Mouse (Mus musculus) cerebellum, postnatal 36 days (tissue): ENCODE measurements around the gene Rhd.
"Not testable (repeated sequence)": the region's sequence is repeated elsewhere in the genome, so short reads cannot be mapped to it uniquely, and the experiment has no call there.

Source experiments
- DNase-seq, 2 experiments: peaks; one replicate each; pipeline ENCODE4 v3.0.0; 2021 to 2022; ENCODE audit warnings: mixed read lengths in 2 of 2

The Rhd gene

GRCm38 (mm10) chr4:134863937-134864729 lies at the start of gene Rhd:
Gene Rhd, plus strand, starts transcription at chr4:134864536.
- DNase-seq = no peak

GRCm38 (mm10) chr4:134817706-134818105 lies 46.6 kb upstream of the Rhd start:
- no peak for DNase-seq

- no peak for DNase-seq
Observed at GRCm38 (mm10) chr4:134821061-134821460, 43.3 kb upstream of the Rhd start.

GRCm38 (mm10) chr4:134823560-134823959 lies 40.8 kb upstream of the Rhd start:
- no peak for DNase-seq

- DNase-seq = not testable (repeated sequence)
Observed at GRCm38 (mm10) chr4:134825864-134826263, 38.5 kb upstream of the Rhd start.

GRCm38 (mm10) chr4:134826348-134826747 lies 38.0 kb upstream of the Rhd start:
- DNase-seq = no peak

GRCm38 (mm10) chr4:134827806-134828205 lies 36.5 kb upstream of the Rhd start:
- no peak for DNase-seq

- DNase-seq = no peak
Observed at GRCm38 (mm10) chr4:134831934-134832333, 32.4 kb upstream of the Rhd start.

GRCm38 (mm10) chr4:134835486-134835885 lies 28.9 kb upstream of the Rhd start:
- no peak for DNase-seq

GRCm38 (mm10) chr4:134838221-134838620 lies 26.1 kb upstream of the Rhd start:
- DNase-seq = no peak

GRCm38 (mm10) chr4:134838706-134839105 lies 25.6 kb upstream of the Rhd start:
- not testable (repeated sequence) for DNase-seq

GRCm38 (mm10) chr4:134840231-134840630 lies 24.1 kb upstream of the Rhd start:
- DNase-seq = no peak

- peak in 1 of 2 experiments; percentile 25 for DNase-seq
Observed at GRCm38 (mm10) chr4:134843566-134843965, 20.8 kb upstream of the Rhd start.

- no peak for DNase-seq
Observed at GRCm38 (mm10) chr4:134847587-134847986, 16.7 kb upstream of the Rhd start.

- no peak for DNase-seq
Observed at GRCm38 (mm10) chr4:134850551-134850950, 13.8 kb upstream of the Rhd start.

GRCm38 (mm10) chr4:134851236-134851635 lies 13.1 kb upstream of the Rhd start:
- no peak for DNase-seq

GRCm38 (mm10) chr4:134851876-134852275 lies 12.5 kb upstream of the Rhd start:
- DNase-seq = peak in 1 of 2 experiments; percentile 19

- peak in 1 of 2 experiments; percentile 25 for DNase-seq
Observed at GRCm38 (mm10) chr4:134852438-134853255, 11.7 kb upstream of the Rhd start.

- DNase-seq = peak; percentile 99 to 100
Observed at GRCm38 (mm10) chr4:134853259-134853636, 11.1 kb upstream of the Rhd start, which contains the start of gene Maco1. Gene Maco1, minus strand, starts transcription at chr4:134853345.

- DNase-seq = peak; percentile 92 to 96
Observed at GRCm38 (mm10) chr4:134853637-134854485, 10.5 kb upstream of the Rhd start.

GRCm38 (mm10) chr4:134855371-134855770 lies 9.0 kb upstream of the Rhd start:
- no peak for DNase-seq

- DNase-seq = no peak
Observed at GRCm38 (mm10) chr4:134856056-134856455, 8.3 kb upstream of the Rhd start.

- DNase-seq = no peak
Observed at GRCm38 (mm10) chr4:134856501-134856900, 7.8 kb upstream of the Rhd start.
